In the genomic region with DNA sequence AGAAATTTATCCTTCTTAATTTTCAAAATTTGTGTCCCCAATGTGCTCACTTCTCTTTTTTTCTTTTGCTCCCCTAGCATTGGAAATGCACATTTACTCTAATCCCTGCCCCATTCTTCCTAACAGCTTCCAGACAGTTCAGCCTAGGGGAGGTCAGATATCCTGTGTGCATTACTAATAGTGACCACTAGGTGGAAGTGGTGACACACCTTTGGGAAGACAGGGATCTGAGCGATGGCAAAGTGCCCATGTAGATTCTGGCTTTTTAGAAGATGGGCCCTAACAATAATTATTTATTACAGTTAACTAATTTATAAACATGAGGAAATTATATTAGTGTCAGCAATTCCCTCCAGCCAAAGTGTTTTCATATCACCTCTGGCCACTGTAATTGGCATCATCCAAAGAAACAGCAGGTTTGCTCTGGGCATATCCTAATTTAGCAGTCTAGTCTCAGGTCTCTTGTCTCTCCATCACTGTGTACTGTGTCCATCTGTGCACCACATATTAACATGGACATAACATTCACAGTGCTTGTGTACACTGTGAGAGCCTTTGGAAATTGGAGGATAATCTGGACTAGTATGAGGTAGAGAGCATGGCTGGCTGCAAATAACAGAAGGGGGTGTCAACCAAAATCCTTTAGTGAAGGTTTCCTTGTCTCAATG, we compare ENCODE assay signal across 8 mouse cellular contexts. TPM values are rescaled to one million over a fixed set of nuclear protein-coding genes. Genes with fewer than 3 reads are reported as not detected.
DNase-seq lines count a peak whose midpoint lies in the region; ATAC-seq and TF ChIP-seq lines count a peak whose summit lies in the region.
"Had no signal": no experiment of that assay in that cellular context is flagged by ENCODE, and none has a peak within 500 bp of the region (broad histone marks: within the 10 kb centered on the region; RNA-seq: fewer than 3 reads in every experiment).

No protein-coding gene starts in this region.

- H3K4me3 ChIP-seq in G1E (ENCODE audit: low read depth, low read length), result no peak overlapping the region
- H3K4me3 ChIP-seq in liver, embryonic 16.5 days (ENCODE audit: low read depth, low read length), result no peak overlapping the region
- H3K4me3 ChIP-seq: limb, embryonic 15.5 days had no signal

- DNase-seq in G1E (ENCODE audit: low spot score), result peak; percentile 11
- DNase-seq in adrenal gland, adult 8-10 months, result peak; percentile 15
- peak; percentile 54 for DNase-seq in embryo, embryonic 11.5 days (ENCODE audit: low read depth, low spot score)
- DNase-seq in heart, postnatal 14 days, result peak; percentile 19 to 62
- peak; percentile 56 to 71 for DNase-seq in kidney, postnatal 25 days

- no peaks in the 10 kb centered on the region for H3K36me3 ChIP-seq in G1E (replicated peaks)
- H3K36me3 ChIP-seq in liver, embryonic 16.5 days (ENCODE audit: control insufficient read depth, insufficient read depth), result no peaks in the 10 kb centered on the region
- H3K36me3 ChIP-seq: limb, embryonic 15.5 days had no signal

- H3K27ac ChIP-seq in liver, embryonic 16.5 days (ENCODE audit: low read length), result no peak overlapping the region
- H3K27ac ChIP-seq: limb, embryonic 15.5 days had no signal

- peak; percentile 63 for TF ChIP-seq CTCF in G1E (IDR thresholded peaks at IDR 0.05; ENCODE audit: low read depth, low read length)

- 5% methylated on average over 1 of the region's 1 CpGs for WGBS in liver, embryonic 16.5 days (ENCODE audit: insufficient replicate concordance)

- H3K4me2 ChIP-seq in liver, embryonic 16.5 days (ENCODE audit: low read depth, low read length), result no peak overlapping the region
- H3K4me2 ChIP-seq: limb, embryonic 15.5 days had no signal

- no peak overlapping the region for H3K9ac ChIP-seq in liver, embryonic 16.5 days (ENCODE audit: low read depth, low read length)
- H3K9ac ChIP-seq: limb, embryonic 15.5 days had no signal

- peak; percentile 40; the same call in 1 of the 2 replicates for ATAC-seq in G1E (ENCODE audit: extremely low read depth, insufficient number of reproducible peaks, low FRiP score, poor library complexity, severe bottlenecking)
- ATAC-seq in liver, embryonic 16.5 days (ENCODE audit: low read depth), result 0 out of 2 replicates have a peak, but pooled peaks have one; percentile 47
- 0 out of 2 replicates have a peak, but pooled peaks have one; percentile 36 for ATAC-seq in neutrophil, adult 5-6 weeks (ENCODE audit: extremely low read depth, insufficient number of reproducible peaks, low FRiP score, poor library complexity, severe bottlenecking)

- H3K4me1 ChIP-seq in G1E (ENCODE audit: insufficient read depth, low read depth, low read length), result peaks cover 3% of the 10 kb centered on the region
- H3K4me1 ChIP-seq in liver, embryonic 16.5 days (ENCODE audit: control insufficient read depth, low read depth, low read length), result peaks cover 5% of the 10 kb centered on the region; the same call in 1 of the 2 replicates
- H3K4me1 ChIP-seq: limb, embryonic 15.5 days had no signal

- no peaks in the 10 kb centered on the region for H3K9me3 ChIP-seq in G1E (replicated peaks)
- H3K9me3 ChIP-seq in liver, embryonic 16.5 days (replicated peaks; ENCODE audit: control insufficient read depth, low read length), result no peaks in the 10 kb centered on the region
- H3K9me3 ChIP-seq: limb, embryonic 15.5 days had no signal

- peaks cover 3% of the 10 kb centered on the region for H3K27me3 ChIP-seq in G1E (ENCODE audit: insufficient read depth, low read length)
- no peaks in the 10 kb centered on the region for H3K27me3 ChIP-seq in liver, embryonic 16.5 days (ENCODE audit: control insufficient read depth, insufficient read depth, low read depth, low read length)
- H3K27me3 ChIP-seq: limb, embryonic 15.5 days had no signal

- intact Hi-C loops in heart, postnatal 14 days (cut with DNase I), result loop anchor here (5.0 to 10.0 kb wide), 3 partner anchors 563 to 1103 kb away; a partner anchor contains a TSS

RNA-seq across cellular contexts. Expression of a gene that starts 13.1 kb away (rescaled TPM):
- not detected in 2 replicates for total RNA-seq in G1E (2014; fragmentation: Nextera tagmentation)
- total RNA-seq in G1E (2017), result 0.05 TPM in 1 of 2 replicates, not detected in the other
- polyA plus RNA-seq in G1E (2012), result not detected in 2 replicates
- total RNA-seq in adrenal gland, adult 8-10 months (2022), result not detected
- not detected for total RNA-seq in heart, postnatal 14 days (2021)
- polyA plus RNA-seq in liver, embryonic 16.5 days (2015; fragmentation: Nextera tagmentation; extraction: Ambion mirVana), result not detected in 2 replicates
- total RNA-seq in neutrophil, adult 5-6 weeks (2017), result not detected in 2 replicates
- polyA plus RNA-seq: limb, embryonic 15.5 days had no signal

RNA-seq across cellular contexts. Expression of a gene that starts 57.7 kb away (rescaled TPM):
- total RNA-seq in G1E (2014; fragmentation: Nextera tagmentation), result 26.4 and 152 TPM in 2 replicates
- 14.7 and 16.5 TPM in 2 replicates for total RNA-seq in G1E (2017)
- 1.1 and 1.6 TPM in 2 replicates for polyA plus RNA-seq in G1E (2012)
- total RNA-seq in adrenal gland, adult 8-10 months (2022), result not detected
- total RNA-seq in heart, postnatal 14 days (2021), result 1 to 10 TPM in 1 of 2 experiments, under 1 TPM in 1; 0.88 to 1.3 TPM
- polyA plus RNA-seq in liver, embryonic 16.5 days (2015; fragmentation: Nextera tagmentation; extraction: Ambion mirVana), result 308 and 322 TPM in 2 replicates
- total RNA-seq in neutrophil, adult 5-6 weeks (2017), result 0.47 and 1.5 TPM in 2 replicates

Comparison
In these comparisons a context has a peak if more than half of its experiments do, and no peak if none do; other contexts are left out.
1. DNase-seq: peak in every context shown above with its lines; median percentile 64 in kidney, postnatal 25 days; 54 in embryo, embryonic 11.5 days; 40 in heart, postnatal 14 days; 15 in adrenal gland, adult 8-10 months; 11 in G1E.